ENCODE assay signal across 13 mouse cellular contexts in genomic region chr4:55811656-55812055, GRCm38 (mm10).
"Had no signal": no experiment of that assay in that cellular context is flagged by ENCODE, and none has a peak within 500 bp of the region (broad histone marks: within the 10 kb centered on the region; RNA-seq: fewer than 3 reads in every experiment).

No protein-coding gene starts in this region.

- H3K4me3 ChIP-seq: kidney, embryonic 15.5 days; limb, embryonic 15.5 days; liver, embryonic 12.5 days; lung, embryonic 15.5 days; megakaryocyte, embryonic 14.5 days; stomach, embryonic 15.5 days had no signal

- H3K4me2 ChIP-seq: kidney, embryonic 15.5 days; limb, embryonic 15.5 days; liver, embryonic 12.5 days; lung, embryonic 15.5 days; midbrain, embryonic 11.5 days; stomach, embryonic 15.5 days had no signal

- H3K27ac ChIP-seq: kidney, embryonic 15.5 days; limb, embryonic 15.5 days; liver, embryonic 12.5 days; lung, embryonic 15.5 days; stomach, embryonic 15.5 days had no signal

- H3K9me3 ChIP-seq: kidney, embryonic 15.5 days; limb, embryonic 15.5 days; liver, embryonic 12.5 days; lung, embryonic 15.5 days; stomach, embryonic 15.5 days had no signal

- H3K4me1 ChIP-seq: kidney, embryonic 15.5 days; limb, embryonic 15.5 days; liver, embryonic 12.5 days; lung, embryonic 15.5 days; megakaryocyte, embryonic 14.5 days; stomach, embryonic 15.5 days had no signal

- DNase-seq: kidney, postnatal 14 days; layer of hippocampus, postnatal 36 days; lung, postnatal 14 days; right cerebral cortex, postnatal 14 days; thymus, postnatal 4 days had no signal

- ATAC-seq: liver, embryonic 12.5 days; midbrain, embryonic 16.5 days had no signal

- H3K27me3 ChIP-seq: kidney, embryonic 15.5 days; limb, embryonic 15.5 days; liver, embryonic 12.5 days; lung, embryonic 15.5 days; megakaryocyte, embryonic 14.5 days; stomach, embryonic 15.5 days had no signal

- H3K9ac ChIP-seq: kidney, embryonic 15.5 days; limb, embryonic 15.5 days; liver, embryonic 12.5 days; lung, embryonic 15.5 days; stomach, embryonic 15.5 days had no signal

- H3K36me3 ChIP-seq: kidney, embryonic 15.5 days; limb, embryonic 15.5 days; liver, embryonic 12.5 days; lung, embryonic 15.5 days; stomach, embryonic 15.5 days had no signal
